Mouse (Mus musculus): ENCODE data around the gene Lgals2. TPM values are rescaled to one million over a fixed set of nuclear protein-coding genes. Genes with fewer than 3 reads are reported as not detected.
A peak's percentile ranks its signal among the peaks of the same experiment; 100 is the strongest.

Gene Lgals2
- total and polyA plus RNA-seq, 3 experiments = not detected

GRCm38 (mm10) chr15:78863852-78864253, 8.5 kb upstream of the Lgals2 start:
- Histone ChIP-seq H3K9ac (ENCODE audit: control insufficient read depth, low read depth, low read length, poor library complexity, severe bottlenecking) (peak overlapping the region; percentile 36), H3K9me3 (replicated peaks; ENCODE audit: insufficient read depth, low read length) (no peaks in the 10 kb centered on the region), H3K79me2 (ENCODE audit: control insufficient read depth, insufficient read depth, low read length, poor library complexity) (no peaks in the 10 kb centered on the region), H3K27ac (ENCODE audit: control insufficient read depth, low read depth, low read length) (no peak overlapping the region), H3K27me3 (ENCODE audit: control insufficient read depth in 1 of 2, insufficient read depth in 2 of 2, low read length in 2 of 2) (no peaks in the 10 kb centered on the region), H3K36me3 (ENCODE audit: control insufficient read depth in 1 of 2, insufficient read depth in 2 of 2, low read length in 2 of 2) (peaks cover 0 to 5% of the 10 kb centered on the region in 2 experiments; a peak in 1 of 4 replicates), H3K4me3 (ENCODE audit: control insufficient read depth in 1 of 2, insufficient read depth in 1 of 2, low read depth in 2 of 2, low read length in 2 of 2) (peak overlapping the region; percentile 33 to 36), H3K4me1 (ENCODE audit: control insufficient read depth in 1 of 2, insufficient read depth in 2 of 2, low read length in 2 of 2) (peaks cover 7 to 14% of the 10 kb centered on the region in 2 experiments)
- TF ChIP-seq CHD1 (IDR thresholded peaks at IDR 0.05; ENCODE audit: low read depth, low read length) (no peak), POLR2A (IDR thresholded peaks at IDR 0.05; ENCODE audit: control insufficient read depth in 1 of 2, insufficient read depth in 1 of 2, low read depth in 1 of 2, low read length in 2 of 2, poor library complexity in 1 of 2) (0 out of 4 replicates have a peak, but pooled peaks of 1 of the 2 experiments have one; percentile 30), BHLHE40 (IDR thresholded peaks at IDR 0.05; ENCODE audit: borderline replicate concordance, low read depth, low read length) (no peak), KAT2A (conservative IDR thresholded peaks at IDR 0.05; ENCODE audit: low read depth, low read length) (no peak), RCOR1 (IDR thresholded peaks at IDR 0.05; ENCODE audit: low read depth, low read length) (no peak), CTCF (IDR thresholded peaks at IDR 0.05 in 2 of 3, conservative IDR thresholded peaks at IDR 0.05 in 1 of 3; ENCODE audit: control insufficient read depth in 1 of 3, insufficient read depth in 1 of 3, low read depth in 2 of 3, low read length in 3 of 3, poor library complexity in 1 of 3, severe bottlenecking in 1 of 3) (no peak), GABPA (IDR thresholded peaks at IDR 0.05; ENCODE audit: low read depth, low read length) (no peak), USF1 (IDR thresholded peaks at IDR 0.05; ENCODE audit: low read depth, low read length) (no peak), MAX (IDR thresholded peaks at IDR 0.05; ENCODE audit: low read length) (0 out of 2 replicates have a peak, but pooled peaks have one; percentile 64), ELF1 (IDR thresholded peaks at IDR 0.05; ENCODE audit: low read depth, low read length) (0 out of 2 replicates have a peak, but pooled peaks have one; percentile 19), ETS1 (IDR thresholded peaks at IDR 0.05; ENCODE audit: low read depth, low read length) (no peak), TBP (IDR thresholded peaks at IDR 0.05; ENCODE audit: low read depth, low read length) (no peak), EP300 (IDR thresholded peaks at IDR 0.05; ENCODE audit: low read depth in 1 of 2, low read length in 2 of 2) (no peak), GATA1 (IDR thresholded peaks at IDR 0.05; ENCODE audit: low read depth, low read length) (no peak), JUND (IDR thresholded peaks at IDR 0.05; ENCODE audit: low read depth, low read length) (no peak), MYB (IDR thresholded peaks at IDR 0.05; ENCODE audit: low read depth, low read length) (no peak), MYC (IDR thresholded peaks at IDR 0.05; ENCODE audit: low read depth, low read length) (0 out of 2 replicates have a peak, but pooled peaks have one; percentile 33), MEF2A (IDR thresholded peaks at IDR 0.05; ENCODE audit: extremely low read depth, insufficient replicate concordance, low read depth, low read length, poor library complexity, severe bottlenecking) (no peak), UBTF (IDR thresholded peaks at IDR 0.05; ENCODE audit: borderline replicate concordance, insufficient read depth, low read depth, low read length) (no peak), POLR2AphosphoS5 (IDR thresholded peaks at IDR 0.05; ENCODE audit: borderline replicate concordance, low read depth, low read length) (no peak), E2F4 (IDR thresholded peaks at IDR 0.05; ENCODE audit: borderline replicate concordance, low read depth, low read length) (no peak), RAD21 (IDR thresholded peaks at IDR 0.05; ENCODE audit: low read depth, low read length) (no peak), MXI1 (IDR thresholded peaks at IDR 0.05; ENCODE audit: low read depth, low read length) (no peak), SIN3A (IDR thresholded peaks at IDR 0.05; ENCODE audit: low read length) (no peak), SMC3 (IDR thresholded peaks at IDR 0.05; ENCODE audit: low read depth, low read length) (no peak), CHD2 (IDR thresholded peaks at IDR 0.05; ENCODE audit: low read length) (no peak), USF2 (IDR thresholded peaks at IDR 0.05; ENCODE audit: borderline replicate concordance in 1 of 2, insufficient read depth in 1 of 2, low read depth in 1 of 2, low read length in 2 of 2) (no peak), MAFK (IDR thresholded peaks at IDR 0.05; ENCODE audit: borderline replicate concordance, low read depth, low read length) (no peak)
- peak; percentile 62 for DNase-seq (ENCODE audit: low read depth, low spot score)
